Mouse (Mus musculus): ENCODE data around the gene Cd63. TPM values are rescaled to one million over a fixed set of nuclear protein-coding genes. Genes with fewer than 3 reads are reported as not detected.

Gene Cd63
- polyA plus RNA-seq, 1 experiment from 2014 or later: 229 TPM

- H3K27me3 ChIP-seq: no peaks in the 10 kb centered on the region
- no peaks in the 10 kb centered on the region for H3K4me1 ChIP-seq (replicated peaks)
- H3K27ac ChIP-seq: no peak within 1 kb of the TSS
- ATAC-seq (ENCODE audit: low FRiP score): no peak
- no peak within 1 kb of the TSS for H3K9ac ChIP-seq
- H3K4me3 ChIP-seq: no peak within 1 kb of the TSS
- no peaks in the 10 kb centered on the region for H3K36me3 ChIP-seq
- H3K4me2 ChIP-seq: no peak within 1 kb of the TSS
- 89% methylated on average over 12 of the region's 12 CpGs for WGBS
- no peaks in the 10 kb centered on the region for H3K9me3 ChIP-seq
These were observed 60.1 kb downstream of the Cd63 start, which contains the start of gene Mettl7b for GRCm38 (mm10) chr10:128960590-128961584. TSS of gene Mettl7b (minus strand) at chr10:128960988.

Other genes starting within 250 kb of the Cd63 start
- 14.4 and 14.6 TPM in 2 replicates for gene Suox, start 226.9 kb upstream of the Cd63 start, polyA plus RNA-seq (2015; fragmentation: Nextera tagmentation; extraction: Ambion mirVana)
- gene Rab5b, start 204.7 kb upstream of the Cd63 start, polyA plus RNA-seq (2015; fragmentation: Nextera tagmentation; extraction: Ambion mirVana): 99.1 and 101 TPM in 2 replicates
- 0.32 and 0.70 TPM in 2 replicates for gene Pmel, start 196.8 kb upstream of the Cd63 start, polyA plus RNA-seq (2015; fragmentation: Nextera tagmentation; extraction: Ambion mirVana)
- 26.0 and 26.7 TPM in 2 replicates for gene Cdk2, start 196.0 kb upstream of the Cd63 start, polyA plus RNA-seq (2015; fragmentation: Nextera tagmentation; extraction: Ambion mirVana)
- gene Dgka, start 156.1 kb upstream of the Cd63 start, polyA plus RNA-seq (2015; fragmentation: Nextera tagmentation; extraction: Ambion mirVana): 6.5 and 7.0 TPM in 2 replicates
- 46.5 and 50.0 TPM in 2 replicates for gene Pym1, start 153.1 kb upstream of the Cd63 start, polyA plus RNA-seq (2015; fragmentation: Nextera tagmentation; extraction: Ambion mirVana)
- 0.51 and 0.71 TPM in 2 replicates for gene Mmp19, start 110.1 kb upstream of the Cd63 start, polyA plus RNA-seq (2015; fragmentation: Nextera tagmentation; extraction: Ambion mirVana)
- gene Dnajc14, start 96.9 kb upstream of the Cd63 start, polyA plus RNA-seq (2015; fragmentation: Nextera tagmentation; extraction: Ambion mirVana): 57.5 and 59.5 TPM in 2 replicates
- gene Tmem198b, start 96.6 kb upstream of the Cd63 start, polyA plus RNA-seq (2015; fragmentation: Nextera tagmentation; extraction: Ambion mirVana): 17.9 and 18.8 TPM in 2 replicates
- 185 and 190 TPM in 2 replicates for gene Sarnp, start 83.7 kb upstream of the Cd63 start, polyA plus RNA-seq (2015; fragmentation: Nextera tagmentation; extraction: Ambion mirVana)
- gene Ormdl2, start 79.3 kb upstream of the Cd63 start, polyA plus RNA-seq (2015; fragmentation: Nextera tagmentation; extraction: Ambion mirVana): 30.2 and 34.4 TPM in 2 replicates
- gene Gdf11, start 9.3 kb upstream of the Cd63 start, polyA plus RNA-seq (2015; fragmentation: Nextera tagmentation; extraction: Ambion mirVana): 10.2 and 10.3 TPM in 2 replicates
- 16.6 and 19.3 TPM in 2 replicates for gene Rdh5, start 21.9 kb downstream of the Cd63 start, polyA plus RNA-seq (2015; fragmentation: Nextera tagmentation; extraction: Ambion mirVana)
- gene Bloc1s1, start 23.0 kb downstream of the Cd63 start, polyA plus RNA-seq (2015; fragmentation: Nextera tagmentation; extraction: Ambion mirVana): 281 and 286 TPM in 2 replicates
- gene Itga7, start 32.8 kb downstream of the Cd63 start, polyA plus RNA-seq (2015; fragmentation: Nextera tagmentation; extraction: Ambion mirVana): 5.2 and 6.3 TPM in 2 replicates
- gene Mettl7b, start 60.0 kb downstream of the Cd63 start, polyA plus RNA-seq (2015; fragmentation: Nextera tagmentation; extraction: Ambion mirVana): not detected in 2 replicates
- not detected in 2 replicates for gene Olfr9, start 88.4 kb downstream of the Cd63 start, polyA plus RNA-seq (2015; fragmentation: Nextera tagmentation; extraction: Ambion mirVana)
- not detected in 2 replicates for gene Olfr763, start 109.8 kb downstream of the Cd63 start, polyA plus RNA-seq (2015; fragmentation: Nextera tagmentation; extraction: Ambion mirVana)
- not detected in 2 replicates for gene Olfr764-ps1, start 138.9 kb downstream of the Cd63 start, polyA plus RNA-seq (2015; fragmentation: Nextera tagmentation; extraction: Ambion mirVana)
- gene Olfr765, start 149.0 kb downstream of the Cd63 start, polyA plus RNA-seq (2015; fragmentation: Nextera tagmentation; extraction: Ambion mirVana): not detected in 2 replicates
- gene Olfr766-ps1, start 168.0 kb downstream of the Cd63 start, polyA plus RNA-seq (2015; fragmentation: Nextera tagmentation; extraction: Ambion mirVana): not detected in 2 replicates
- not detected in 2 replicates for gene Olfr767, start 181.9 kb downstream of the Cd63 start, polyA plus RNA-seq (2015; fragmentation: Nextera tagmentation; extraction: Ambion mirVana)
- not detected in 2 replicates for gene Olfr768, start 198.4 kb downstream of the Cd63 start, polyA plus RNA-seq (2015; fragmentation: Nextera tagmentation; extraction: Ambion mirVana)
- not detected in 2 replicates for gene Olfr769, start 216.9 kb downstream of the Cd63 start, polyA plus RNA-seq (2015; fragmentation: Nextera tagmentation; extraction: Ambion mirVana)
- gene Olfr770, start 238.0 kb downstream of the Cd63 start, polyA plus RNA-seq (2015; fragmentation: Nextera tagmentation; extraction: Ambion mirVana): not detected in 2 replicates

Measured in hindbrain, embryonic 13.5 days (tissue).